Mouse (Mus musculus): Measurements from ENCODE around the gene Gm20806. TPM values are rescaled to one million over a fixed set of nuclear protein-coding genes. Genes with fewer than 3 reads are reported as not detected.
"Not testable (repeated sequence)": the region's sequence is repeated elsewhere in the genome, so short reads cannot be mapped to it uniquely, and the experiment has no call there.

The Gm20806 gene
- not detected for total RNA-seq (2021)
- long read RNA-seq, experiment 1: 0 reads
- long read RNA-seq, experiment 2: 0 reads

DNA sequence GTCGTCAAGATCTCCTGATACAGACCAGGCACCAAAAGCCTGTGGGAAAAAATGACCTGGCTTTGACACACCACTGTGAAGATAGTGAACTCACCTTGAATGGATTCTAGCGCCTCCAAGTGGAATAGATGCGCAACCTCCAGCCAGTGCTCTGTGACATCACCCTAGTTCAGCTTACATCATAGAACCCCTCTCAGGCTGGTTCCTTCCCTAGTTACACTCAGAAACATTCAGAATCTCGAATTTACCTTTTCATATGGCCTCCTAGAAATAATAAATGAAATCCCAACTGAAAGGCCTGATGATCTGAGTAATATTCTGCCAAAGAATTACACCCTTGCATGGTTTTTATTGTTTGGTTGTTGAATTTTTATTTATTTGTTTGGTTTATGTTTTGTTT lies at the start of gene Gm20806:
TSS of gene Gm20806 (minus strand) at position 101 of the 400 bp plus-strand sequence.
- not testable (repeated sequence) for DNase-seq
